Comparison of ENCODE assay signal across 20 mouse cellular contexts in the genomic region with DNA sequence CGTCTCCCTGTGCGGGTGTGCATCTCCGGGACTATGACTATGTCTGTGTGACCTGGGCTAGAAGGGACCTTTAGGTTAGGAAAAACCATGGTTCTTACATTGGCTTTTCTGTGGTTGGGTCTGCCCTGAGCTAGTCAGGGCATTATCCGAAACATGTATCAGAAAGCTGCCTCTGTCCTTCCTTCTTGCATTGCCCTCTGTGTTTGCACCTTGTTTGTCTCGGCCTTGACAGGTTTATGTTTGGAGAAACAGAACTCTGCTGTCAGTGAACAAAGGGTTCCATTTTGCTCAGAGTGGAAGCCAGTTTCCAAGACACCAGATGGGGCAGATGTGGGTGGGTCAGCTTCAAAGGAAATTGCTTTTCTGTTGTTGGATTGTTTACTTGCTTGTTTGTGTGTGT.
DNase-seq lines count a peak whose midpoint lies in the region; ATAC-seq and TF ChIP-seq lines count a peak whose summit lies in the region.
"Had no signal": no experiment of that assay in that cellular context is flagged by ENCODE, and none has a peak within 500 bp of the region (broad histone marks: within the 10 kb centered on the region; RNA-seq: fewer than 3 reads in every experiment).

No protein-coding gene starts in this region.

- H3K9ac ChIP-seq in forebrain, embryonic 15.5 days (replicated peaks) = no peak overlapping the region
- no peak overlapping the region for H3K9ac ChIP-seq in neural tube, embryonic 15.5 days (replicated peaks)
- no peak overlapping the region for H3K9ac ChIP-seq in midbrain, embryonic 15.5 days
- H3K9ac ChIP-seq: embryonic facial prominence, embryonic 12.5 days; forebrain, embryonic 12.5 days had no signal

- H3K36me3 ChIP-seq in forebrain, embryonic 10.5 days (replicated peaks) = no peaks in the 10 kb centered on the region
- H3K36me3 ChIP-seq in forebrain, embryonic 15.5 days = no peaks in the 10 kb centered on the region
- H3K36me3 ChIP-seq in neural tube, embryonic 15.5 days = no peaks in the 10 kb centered on the region
- no peaks in the 10 kb centered on the region for H3K36me3 ChIP-seq in midbrain, embryonic 15.5 days (replicated peaks)
- H3K36me3 ChIP-seq: embryonic facial prominence, embryonic 12.5 days; forebrain, embryonic 12.5 days; heart, embryonic 10.5 days had no signal

- no peak overlapping the region for H3K4me3 ChIP-seq in forebrain, embryonic 10.5 days
- no peak overlapping the region for H3K4me3 ChIP-seq in forebrain, embryonic 15.5 days
- H3K4me3 ChIP-seq in left cerebral cortex, adult 2 months = no peak overlapping the region
- no peak overlapping the region for H3K4me3 ChIP-seq in neural tube, embryonic 15.5 days (replicated peaks)
- H3K4me3 ChIP-seq in midbrain, embryonic 15.5 days = no peak overlapping the region
- H3K4me3 ChIP-seq: embryonic facial prominence, embryonic 12.5 days; forebrain, embryonic 12.5 days; heart, embryonic 10.5 days had no signal

- H3K4me2 ChIP-seq in forebrain, embryonic 15.5 days (replicated peaks) = no peak overlapping the region
- H3K4me2 ChIP-seq in neural tube, embryonic 15.5 days = no peak overlapping the region
- no peak overlapping the region for H3K4me2 ChIP-seq in midbrain, embryonic 15.5 days
- H3K4me2 ChIP-seq: embryonic facial prominence, embryonic 12.5 days; forebrain, embryonic 12.5 days; midbrain, embryonic 11.5 days had no signal

- TF ChIP-seq CTCF in left cerebral cortex, adult 2 months (IDR thresholded peaks at IDR 0.05) = no peak

- 73% methylated on average over 5 of the region's 5 CpGs for WGBS in forebrain, embryonic 10.5 days
- 66% methylated on average over 5 of the region's 5 CpGs for WGBS in forebrain, embryonic 15.5 days
- WGBS in neural tube, embryonic 15.5 days = 25% methylated on average over 5 of the region's 5 CpGs
- WGBS in midbrain, embryonic 15.5 days = 85% methylated on average over 5 of the region's 5 CpGs

- H3K9me3 ChIP-seq in forebrain, embryonic 10.5 days = no peaks in the 10 kb centered on the region
- no peaks in the 10 kb centered on the region for H3K9me3 ChIP-seq in forebrain, embryonic 15.5 days
- no peaks in the 10 kb centered on the region for H3K9me3 ChIP-seq in neural tube, embryonic 15.5 days (replicated peaks)
- no peaks in the 10 kb centered on the region for H3K9me3 ChIP-seq in midbrain, embryonic 15.5 days
- H3K9me3 ChIP-seq: embryonic facial prominence, embryonic 12.5 days; forebrain, embryonic 12.5 days; heart, embryonic 10.5 days had no signal

- no peaks in the 10 kb centered on the region for H3K27me3 ChIP-seq in forebrain, embryonic 10.5 days (ENCODE audit: poor library complexity, severe bottlenecking)
- no peaks in the 10 kb centered on the region for H3K27me3 ChIP-seq in forebrain, embryonic 15.5 days
- H3K27me3 ChIP-seq in neural tube, embryonic 15.5 days (replicated peaks) = no peaks in the 10 kb centered on the region
- H3K27me3 ChIP-seq in midbrain, embryonic 15.5 days (replicated peaks) = no peaks in the 10 kb centered on the region
- H3K27me3 ChIP-seq: embryonic facial prominence, embryonic 12.5 days; forebrain, embryonic 12.5 days had no signal

- ATAC-seq in forebrain, embryonic 15.5 days (replicated peaks) = no peak
- peak; percentile 49; the same call in 1 of the 2 replicates for ATAC-seq in neural tube, embryonic 15.5 days (ENCODE audit: low FRiP score)
- no peak for ATAC-seq in midbrain, embryonic 15.5 days (replicated peaks)
- ATAC-seq: intestine, embryonic 16.5 days had no signal

- peak overlapping the region; percentile 11; the same call in 1 of the 2 replicates for H3K27ac ChIP-seq in forebrain, embryonic 10.5 days
- no peak overlapping the region for H3K27ac ChIP-seq in forebrain, embryonic 15.5 days (replicated peaks)
- H3K27ac ChIP-seq in left cerebral cortex, adult 2 months = peak overlapping the region; percentile 55; the same call in 1 of the 2 replicates
- peak overlapping the region; percentile 49; the same call in 1 of the 2 replicates for H3K27ac ChIP-seq in neural tube, embryonic 15.5 days (replicated peaks)
- no peak overlapping the region for H3K27ac ChIP-seq in midbrain, embryonic 15.5 days
- H3K27ac ChIP-seq: embryonic facial prominence, embryonic 12.5 days; forebrain, embryonic 12.5 days; heart, embryonic 10.5 days; macrophage; stomach, postnatal 0 days had no signal

- peaks cover 19% of the 10 kb centered on the region for H3K4me1 ChIP-seq in forebrain, embryonic 10.5 days
- peaks cover 7% of the 10 kb centered on the region; the same call in 1 of the 2 replicates for H3K4me1 ChIP-seq in forebrain, embryonic 15.5 days
- H3K4me1 ChIP-seq in neural tube, embryonic 15.5 days = 0 out of 2 replicates have a peak, but pooled peaks cover 11% of the 10 kb centered on the region
- no peaks in the 10 kb centered on the region for H3K4me1 ChIP-seq in midbrain, embryonic 15.5 days

- DNase-seq in forebrain, embryonic 10.5 days (ENCODE audit: extremely low spot score, low spot score) = no peak
- no peak for DNase-seq in left cerebral cortex, adult 2 months (ENCODE audit: extremely low spot score in 1 of 2, low spot score in 2 of 2)
- DNase-seq in left cerebral cortex, postnatal 4 days = no peak
- DNase-seq in hindlimb bud, embryonic 11.5 days (ENCODE audit: extremely low spot score, low read depth, low spot score) = peak; percentile 26
- DNase-seq in right cerebral cortex, postnatal 36 days (ENCODE audit: low spot score in 2 of 2) = no peak
- DNase-seq: adrenal gland, postnatal 14 days; kidney, adult 9 months; kidney, postnatal 14 days; liver; thymus, adult 2 months had no signal

- intact Hi-C loops in left cerebral cortex, adult 2 months (cut with DNase I) = no loop called here
- intact Hi-C loops in left cerebral cortex, postnatal 4 days (cut with DNase I) = no loop called here

Comparison
In these comparisons a context has a peak if more than half of its experiments do, and no peak if none do; other contexts are left out.
1. H3K27ac ChIP-seq: peak in forebrain, embryonic 10.5 days (single experiment), left cerebral cortex, adult 2 months (single experiment) and neural tube, embryonic 15.5 days (single experiment); none in forebrain, embryonic 15.5 days (single experiment) and midbrain, embryonic 15.5 days (single experiment).